Mouse (Mus musculus) splenic B cell, adult 2 months (primary cell): ENCODE measurements around the gene Nanos2.

Experiments
- DNase-seq: peaks from one replicate; pipeline ENCODE4 v3.0.0-alpha.2; 2011; ENCODE audit warnings: low read depth, low spot score
- H3K27me3 ChIP-seq: 2 replicates; pipeline ENCODE4 v1.6.1; 2012; ENCODE audit warnings: mild to moderate bottlenecking, low read length, moderate library complexity, mixed read lengths; ENCODE audit not compliant: control insufficient read depth, poor library complexity, insufficient read depth, severe bottlenecking
- H3K36me3 ChIP-seq: 2 replicates; pipeline ENCODE4 v1.6.1; 2012; ENCODE audit warnings: mild to moderate bottlenecking, low read length, moderate library complexity, mixed read lengths; ENCODE audit not compliant: control insufficient read depth, poor library complexity, insufficient read depth, severe bottlenecking

Nanos2 gene

DNA sequence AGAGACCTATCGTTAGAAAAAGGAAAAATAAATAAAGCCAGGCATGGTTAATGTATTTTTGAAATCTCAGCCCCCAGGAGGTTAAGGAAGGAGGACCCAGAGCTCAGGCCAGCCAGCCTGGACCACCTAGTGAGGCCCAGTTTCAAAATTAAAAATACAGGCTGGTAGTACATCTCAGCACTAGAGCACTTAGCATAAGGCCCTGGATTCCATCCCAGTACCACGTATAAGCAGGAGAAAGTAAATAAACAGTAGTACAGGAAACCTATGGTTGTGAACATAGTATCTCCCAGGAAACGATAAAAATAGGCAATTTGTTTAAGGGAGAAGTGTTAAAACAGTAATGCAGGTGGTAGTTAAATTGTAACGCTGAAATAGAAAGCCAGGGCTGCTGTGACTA is 14.9 kb downstream of the Nanos2 start:
- Histone ChIP-seq H3K27me3 (no peaks in the 10 kb centered on the region), H3K36me3 (peaks cover 6% of the 10 kb centered on the region; the same call in 1 of the 2 replicates)
- no peak for DNase-seq

DNA sequence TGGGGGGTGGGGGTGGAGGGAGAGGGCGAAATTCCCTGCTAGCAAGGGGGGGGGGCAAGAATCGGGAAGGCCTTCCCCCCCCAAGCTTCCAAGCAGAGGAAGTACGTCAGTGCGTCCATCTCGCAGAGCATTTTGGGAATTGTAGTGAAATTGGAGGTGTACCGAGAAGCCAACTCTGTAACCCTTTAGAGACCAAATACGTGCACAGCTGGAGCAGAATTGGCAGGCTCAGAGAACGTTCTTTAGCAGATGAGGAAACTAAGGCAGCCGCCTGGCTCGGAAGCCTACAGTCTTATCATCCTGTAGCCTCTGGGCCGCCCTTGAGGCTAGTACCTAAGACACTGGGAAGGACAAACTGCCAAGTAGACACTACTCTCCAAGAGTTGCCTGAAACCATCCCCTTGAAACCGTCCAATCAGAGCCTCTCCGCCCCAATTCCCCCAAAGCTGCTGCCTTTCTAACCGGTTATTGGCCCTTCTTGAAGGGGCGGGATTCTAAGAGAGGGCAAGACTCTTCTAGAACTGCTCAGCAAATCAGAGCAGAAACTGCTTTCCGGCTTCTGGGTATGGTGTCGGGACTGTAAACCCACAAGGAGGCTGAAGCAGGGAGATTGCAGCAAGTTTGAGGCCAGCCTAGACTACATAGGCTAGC is 15.8 kb downstream of the Nanos2 start:
- H3K36me3 ChIP-seq, result peaks cover 6% of the 10 kb centered on the region; the same call in 1 of the 2 replicates
- H3K27me3 ChIP-seq, result no peaks in the 10 kb centered on the region
- peak; percentile 83 for DNase-seq

DNA sequence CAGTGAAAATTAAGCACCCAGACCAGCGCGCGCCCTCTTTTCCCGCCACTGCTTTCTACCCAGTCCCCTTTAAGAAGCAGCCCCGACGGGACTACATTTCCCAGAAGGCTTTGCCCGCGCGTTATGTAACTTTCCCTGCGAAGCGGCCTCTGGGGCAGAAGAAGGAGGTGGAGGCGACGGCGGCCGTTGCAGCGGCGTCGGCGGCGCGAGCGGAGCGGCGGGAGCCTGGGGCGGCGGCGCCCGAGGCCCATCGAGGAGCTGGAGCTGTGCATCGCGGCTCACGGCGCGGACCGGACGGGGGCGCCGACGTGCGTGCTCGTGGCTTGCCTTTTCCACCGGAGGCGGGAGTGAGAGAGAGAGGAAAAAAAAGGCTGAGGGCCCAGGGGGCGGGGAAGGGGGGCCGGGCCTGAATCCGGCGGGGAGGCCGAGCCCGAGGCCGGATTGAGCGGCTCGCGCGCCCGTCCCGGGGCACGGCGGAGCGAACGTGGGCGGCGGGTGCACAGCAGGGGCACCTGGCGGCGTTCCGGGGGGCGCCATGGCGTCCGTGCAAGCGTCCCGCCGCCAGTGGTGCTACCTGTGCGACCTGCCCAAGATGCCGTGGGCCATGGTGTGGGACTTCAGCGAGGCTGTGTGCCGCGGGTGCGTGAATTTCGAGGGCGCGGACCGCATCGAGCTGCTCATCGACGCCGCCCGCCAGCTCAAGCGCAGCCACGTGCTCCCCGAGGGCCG is 16.9 kb downstream of the Nanos2 start, which contains the start of gene Irf2bp1:
Gene Irf2bp1, plus strand, starts transcription at position 143 of the 729 bp plus-strand sequence.
- H3K27me3 ChIP-seq, result no peaks in the 10 kb centered on the region
- H3K36me3 ChIP-seq, result peaks cover 6% of the 10 kb centered on the region; the same call in 1 of the 2 replicates
- peak; percentile 95 for DNase-seq

DNA sequence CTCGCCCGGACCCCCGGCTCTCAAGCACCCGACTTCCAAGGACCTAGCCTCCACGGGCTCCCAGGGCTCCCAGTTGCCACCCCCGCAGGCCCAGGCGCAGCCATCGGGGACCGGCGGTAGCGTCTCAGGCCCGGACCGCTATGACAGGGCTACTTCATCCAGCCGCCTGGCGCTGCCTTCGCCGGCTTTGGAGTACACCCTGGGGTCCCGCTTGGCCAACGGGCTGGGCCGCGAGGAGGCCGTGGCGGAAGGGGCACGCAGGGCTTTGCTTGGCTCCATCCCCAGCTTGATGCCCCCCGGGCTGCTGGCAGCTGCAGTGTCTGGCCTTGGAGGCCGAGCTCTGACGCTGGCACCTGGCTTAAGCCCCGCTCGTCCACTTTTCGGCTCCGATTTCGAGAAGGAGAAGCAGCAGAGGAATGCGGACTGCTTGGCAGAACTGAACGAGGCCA is 17.5 kb downstream of the Nanos2 start:
- no peaks in the 10 kb centered on the region for H3K27me3 ChIP-seq
- DNase-seq, result no peak
- H3K36me3 ChIP-seq, result peaks cover 6% of the 10 kb centered on the region; the same call in 1 of the 2 replicates

DNA sequence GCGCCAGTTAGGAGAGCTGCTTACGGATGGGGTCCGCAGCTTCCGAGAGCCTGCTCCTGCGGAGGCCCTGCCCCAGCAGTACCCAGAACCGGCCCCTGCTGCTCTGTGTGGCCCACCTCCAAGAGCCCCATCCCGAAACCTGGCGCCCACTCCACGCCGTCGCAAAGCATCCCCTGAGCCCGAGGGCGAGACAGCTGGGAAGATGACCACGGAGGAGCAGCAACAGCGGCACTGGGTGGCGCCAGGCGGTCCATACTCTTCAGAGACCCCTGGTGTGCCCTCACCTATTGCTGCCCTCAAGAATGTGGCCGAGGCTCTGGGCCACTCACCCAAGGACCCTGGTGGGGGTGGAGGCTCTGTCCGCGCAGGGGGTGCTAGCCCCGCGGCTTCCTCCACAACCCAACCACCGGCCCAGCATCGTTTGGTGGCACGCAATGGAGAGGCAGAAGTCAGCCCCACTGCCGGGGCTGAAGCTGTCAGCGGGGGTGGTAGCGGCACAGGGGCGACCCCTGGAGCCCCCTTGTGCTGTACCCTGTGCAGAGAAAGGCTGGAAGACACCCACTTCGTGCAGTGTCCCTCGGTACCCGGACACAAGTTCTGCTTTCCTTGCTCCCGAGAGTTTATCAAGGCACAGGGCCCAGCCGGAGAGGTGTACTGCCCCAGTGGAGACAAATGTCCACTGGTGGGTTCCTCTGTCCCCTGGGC is 18.4 kb downstream of the Nanos2 start:
- no peaks in the 10 kb centered on the region for H3K27me3 ChIP-seq
- DNase-seq, result no peak
- peaks cover 6% of the 10 kb centered on the region; the same call in 1 of the 2 replicates for H3K36me3 ChIP-seq

DNA sequence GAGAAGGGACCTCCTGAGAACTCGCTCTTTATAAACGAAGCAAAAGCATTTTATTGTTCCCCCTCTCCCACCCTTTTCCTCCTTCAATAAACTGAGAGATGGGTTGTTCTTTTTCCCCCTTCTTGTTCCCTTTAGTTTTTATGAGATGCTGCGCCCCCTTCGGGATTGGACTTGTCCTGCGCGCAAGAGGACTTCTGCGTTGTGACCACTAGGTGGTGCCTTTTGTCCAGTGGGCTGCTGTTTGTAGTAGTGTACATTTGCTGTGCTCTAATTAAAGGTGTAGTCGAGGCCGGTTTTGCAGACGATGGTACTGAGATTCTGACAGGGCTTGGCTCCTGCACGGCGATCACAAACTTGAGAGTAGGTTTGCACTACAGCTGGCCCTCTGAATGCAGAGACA is 19.3 kb downstream of the Nanos2 start:
- Histone ChIP-seq H3K36me3 (peaks cover 6% of the 10 kb centered on the region; the same call in 1 of the 2 replicates), H3K27me3 (no peaks in the 10 kb centered on the region)
- DNase-seq, result peak; percentile 91

- H3K27me3 ChIP-seq, result no peaks in the 10 kb centered on the region; the same call in 1 of the 2 replicates
- no peak for DNase-seq
- peaks cover 6% of the 10 kb centered on the region; the same call in 1 of the 2 replicates for H3K36me3 ChIP-seq
Observed at GRCm38 (mm10) chr7:19007026-19007977, 20.1 kb downstream of the Nanos2 start.

DNA sequence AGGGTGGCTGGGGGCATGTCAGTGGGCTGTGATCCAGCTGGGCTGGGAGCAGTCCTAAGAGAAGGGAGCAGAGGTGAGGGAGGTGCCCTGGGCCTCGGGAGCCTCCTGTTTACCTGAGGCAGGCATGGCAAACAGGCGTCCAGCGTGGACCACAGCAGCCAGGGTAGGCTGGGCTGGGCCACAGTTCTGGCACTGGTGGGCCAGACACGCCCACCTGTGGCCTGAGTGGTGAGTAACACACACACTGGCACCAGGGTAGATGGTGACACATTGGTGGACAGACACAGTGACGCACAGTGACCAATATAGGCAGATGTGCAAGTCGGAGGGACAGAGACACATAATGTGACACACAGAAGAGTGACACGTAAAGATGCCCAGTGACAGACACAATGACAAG is 23.4 kb downstream of the Nanos2 start:
- H3K36me3 ChIP-seq, result peaks cover 5% of the 10 kb centered on the region; the same call in 1 of the 2 replicates
- no peak for DNase-seq
- no peaks in the 10 kb centered on the region; the same call in 1 of the 2 replicates for H3K27me3 ChIP-seq

- no peaks in the 10 kb centered on the region; the same call in 1 of the 2 replicates for H3K27me3 ChIP-seq
- no peaks in the 10 kb centered on the region for H3K36me3 ChIP-seq
- no peak for DNase-seq
Observed at GRCm38 (mm10) chr7:19012025-19012621, 24.9 kb downstream of the Nanos2 start.

- H3K27me3 ChIP-seq, result no peaks in the 10 kb centered on the region; the same call in 1 of the 2 replicates
- no peak for DNase-seq
- no peaks in the 10 kb centered on the region for H3K36me3 ChIP-seq
Observed at GRCm38 (mm10) chr7:19012882-19013281, 25.7 kb downstream of the Nanos2 start.

GRCm38 (mm10) chr7:19014452-19014851 is 27.3 kb downstream of the Nanos2 start:
- no peak for DNase-seq
- H3K27me3 ChIP-seq, result no peaks in the 10 kb centered on the region; the same call in 1 of the 2 replicates
- H3K36me3 ChIP-seq, result no peaks in the 10 kb centered on the region

- H3K27me3 ChIP-seq, result no peaks in the 10 kb centered on the region; the same call in 1 of the 2 replicates
- H3K36me3 ChIP-seq, result no peaks in the 10 kb centered on the region
- no peak for DNase-seq
Observed at GRCm38 (mm10) chr7:19016042-19016441, 28.8 kb downstream of the Nanos2 start.

DNA sequence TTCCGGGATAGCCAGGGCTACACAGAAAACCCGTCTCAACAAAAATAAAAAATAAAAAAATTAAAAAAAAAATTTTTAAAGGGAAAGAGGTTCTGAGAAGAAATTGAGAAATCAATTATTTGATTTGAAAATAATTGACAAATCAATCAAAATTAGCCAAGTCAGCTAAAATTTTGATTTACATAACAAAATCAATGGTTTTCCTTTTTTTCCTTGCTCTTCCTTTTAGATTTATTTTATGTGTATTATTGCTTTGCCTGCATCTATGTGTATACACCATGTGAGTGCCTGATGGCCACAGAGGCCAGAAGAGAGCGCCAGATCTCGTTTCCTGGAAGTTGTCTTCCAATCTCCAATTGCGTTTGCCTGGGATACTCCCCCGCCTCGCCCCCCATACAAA is 30.7 kb downstream of the Nanos2 start:
- Histone ChIP-seq H3K27me3 (no peaks in the 10 kb centered on the region; the same call in 1 of the 2 replicates), H3K36me3 (no peaks in the 10 kb centered on the region)
- no peak for DNase-seq
